Mouse (Mus musculus) MEL (cell line): ENCODE results near the gene Duox1. TPM values are rescaled to one million over a fixed set of nuclear protein-coding genes. Genes with fewer than 3 reads are reported as not detected.

Source experiments
- DNase-seq: peaks from one replicate; pipeline ENCODE4 v3.0.0; 2011; ENCODE audit warnings: low read depth, low spot score
- H3K27ac ChIP-seq: 2 replicates; pipeline ENCODE4 v1.5.1; 2012; ENCODE audit warnings: low read depth, mild to moderate bottlenecking, control low read depth, low read length, moderate library complexity; ENCODE audit not compliant: control insufficient read depth
- H3K27me3 ChIP-seq, 2 experiments: fragments of 150-350 bp in 1 of 2; sonication (generic) in 1 of 2; 2 replicates each; pipeline ENCODE4 v1.6.1; 2012; ENCODE audit warnings: low read length in 2 of 2, mild to moderate bottlenecking in 2 of 2, improper control_type of control experiment in 1 of 2, moderate library complexity in 1 of 2; ENCODE audit not compliant: insufficient read depth in 2 of 2, control insufficient read depth in 1 of 2
- H3K36me3 ChIP-seq, 2 experiments: 2 replicates each; pipeline ENCODE4 v1.6.1; 2012 to 2014; ENCODE audit warnings: low read length in 2 of 2, improper control_type of control experiment in 1 of 2, inconsistent platforms in 1 of 2, mild to moderate bottlenecking in 1 of 2; ENCODE audit not compliant: insufficient read depth in 2 of 2, control insufficient read depth in 1 of 2
- H3K4me1 ChIP-seq, 2 experiments: fragments of 150-350 bp in 1 of 2; sonication (generic) in 1 of 2; 2 replicates each; pipeline ENCODE4 v1.6.1; 2012; ENCODE audit warnings: low read length in 2 of 2, improper control_type of control experiment in 1 of 2, mild to moderate bottlenecking in 1 of 2; ENCODE audit not compliant: insufficient read depth in 2 of 2, control insufficient read depth in 1 of 2
- H3K4me3 ChIP-seq, 2 experiments: fragments of 150-350 bp in 1 of 2; sonication (generic) in 1 of 2; 2 replicates each; pipeline ENCODE4 v1.5.1; 2012; ENCODE audit warnings: low read depth in 2 of 2, low read length in 2 of 2, mild to moderate bottlenecking in 2 of 2, moderate library complexity in 2 of 2, control low read depth in 1 of 2, improper control_type of control experiment in 1 of 2; ENCODE audit not compliant: control insufficient read depth in 1 of 2, insufficient read depth in 1 of 2
- H3K79me2 ChIP-seq: 2 replicates; pipeline ENCODE4 v1.6.1; 2012; ENCODE audit warnings: mild to moderate bottlenecking, low read length, moderate library complexity; ENCODE audit not compliant: control insufficient read depth, poor library complexity, insufficient read depth
- H3K9ac ChIP-seq: 2 replicates; pipeline ENCODE4 v1.6.1; 2012; ENCODE audit warnings: low read depth, mild to moderate bottlenecking, control low read depth, low read length, moderate library complexity; ENCODE audit not compliant: control insufficient read depth, poor library complexity, severe bottlenecking
- H3K9me3 ChIP-seq: fragments of 150-350 bp; sonication (generic); replicated peaks from 2 replicates; pipeline ENCODE4 v1.6.1; 2012; ENCODE audit warnings: mild to moderate bottlenecking, low read length, improper control_type of control experiment, moderate library complexity; ENCODE audit not compliant: insufficient read depth
- BHLHE40 ChIP-seq: IDR thresholded peaks from 2 replicates; pipeline ENCODE4 v1.6.1; 2012; ENCODE audit warnings: low read depth, mild to moderate bottlenecking, inconsistent platforms, low read length, improper control_type of control experiment, borderline replicate concordance
- CHD1 ChIP-seq: IDR thresholded peaks from 2 replicates; pipeline ENCODE4 v1.6.1; 2012; ENCODE audit warnings: low read depth, mild to moderate bottlenecking, inconsistent platforms, low read length, improper control_type of control experiment
- CTCF ChIP-seq, 3 experiments: IDR thresholded peaks in 2 of 3; conservative IDR thresholded peaks in 1 of 3; 2 replicates each; pipeline ENCODE4 v1.5.1; 2011 to 2012; ENCODE audit warnings: low read length in 3 of 3, low read depth in 2 of 3, mild to moderate bottlenecking in 2 of 3, improper control_type of control experiment in 1 of 3, inconsistent platforms in 1 of 3, mixed read lengths in 1 of 3, moderate library complexity in 1 of 3; ENCODE audit not compliant: control insufficient read depth in 1 of 3, insufficient read depth in 1 of 3, poor library complexity in 1 of 3, severe bottlenecking in 1 of 3
- MAFK ChIP-seq: IDR thresholded peaks from 2 replicates; pipeline ENCODE4 v1.6.1; 2011; ENCODE audit warnings: low read depth, mild to moderate bottlenecking, low read length, improper control_type of control experiment, borderline replicate concordance
- MEF2A ChIP-seq: IDR thresholded peaks from 2 replicates; pipeline ENCODE4 v1.6.1; 2014; ENCODE audit warnings: low read depth, mild to moderate bottlenecking, inconsistent platforms, low read length, improper control_type of control experiment; ENCODE audit not compliant: poor library complexity, insufficient replicate concordance, severe bottlenecking; ENCODE audit errors: extremely low read depth
- MYC ChIP-seq: IDR thresholded peaks from 2 replicates; pipeline ENCODE4 v1.6.1; 2011; ENCODE audit warnings: low read depth, mild to moderate bottlenecking, low read length, improper control_type of control experiment, moderate library complexity
- SMC3 ChIP-seq: IDR thresholded peaks from 2 replicates; pipeline ENCODE4 v1.6.1; 2011; ENCODE audit warnings: low read depth, low read length, improper control_type of control experiment
- TCF12 ChIP-seq: IDR thresholded peaks from 2 replicates; pipeline ENCODE4 v1.6.1; 2014; ENCODE audit warnings: low read depth, mild to moderate bottlenecking, inconsistent platforms, low read length, improper control_type of control experiment, moderate library complexity
- polyA plus RNA-seq, 2 experiments: library from polyadenylated mRNA; stranded (reverse) in 1 of 2; unstranded in 1 of 2; fragments of >175 nt in 1 of 2; fragments of >200 nt in 1 of 2; gene quantifications; 2 replicates each; pipeline versions ENCODE4 v1.2.1 to v1.2.4; 2012; ENCODE audit warnings: low replicate concordance in 2 of 2, low read depth in 1 of 2; ENCODE audit not compliant: insufficient read length in 2 of 2, insufficient read depth in 1 of 2, missing spikeins in 1 of 2
- total RNA-seq: library from RNA; depleted of rRNA; stranded (reverse); fragments of 300-350 nt; gene quantifications from 2 replicates; pipeline ENCODE4 v1.2.3, GENCODE M21; 2012

Gene Duox1
- total and polyA plus RNA-seq, 3 experiments = 0.01 TPM; not detected in 2

DNA sequence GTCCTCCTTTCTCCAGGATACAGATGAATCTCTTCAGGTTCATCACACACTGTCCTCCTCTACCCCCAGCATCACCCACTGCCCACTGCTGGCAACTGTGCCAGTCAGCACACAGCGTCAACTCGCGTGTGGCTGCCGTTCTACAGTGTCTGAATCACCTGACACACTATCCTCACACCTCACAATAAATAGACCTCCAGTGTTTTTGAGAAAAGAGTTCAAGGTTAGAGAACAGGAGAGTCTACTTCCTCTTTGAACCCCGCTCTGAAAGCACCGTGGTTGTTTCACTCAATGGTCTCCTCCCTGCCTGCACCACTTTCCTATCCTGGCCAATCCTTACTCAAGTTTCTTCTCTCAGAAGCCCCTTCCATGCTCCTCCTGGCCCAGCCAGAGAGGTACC is 45.7 kb downstream of the Duox1 start:
- H3K9me3 ChIP-seq = no peaks in the 10 kb centered on the region
- H3K4me3 ChIP-seq = no peak overlapping the region
- H3K9ac ChIP-seq = no peak overlapping the region
- no peak overlapping the region for H3K27ac ChIP-seq
- no peaks in the 10 kb centered on the region for H3K79me2 ChIP-seq
- DNase-seq = peak; percentile 17
- TF ChIP-seq CHD1 (no peak), BHLHE40 (no peak), MEF2A (no peak), MAFK (no peak), SMC3 (no peak)
- no peaks in the 10 kb centered on the region for H3K27me3 ChIP-seq
- peaks cover 0 to 16% of the 10 kb centered on the region in 2 experiments; a peak in 2 of 4 replicates for H3K36me3 ChIP-seq
- H3K4me1 ChIP-seq = peaks cover 7 to 18% of the 10 kb centered on the region in 2 experiments

- no peaks in the 10 kb centered on the region for H3K27me3 ChIP-seq
- H3K9me3 ChIP-seq = no peaks in the 10 kb centered on the region
- no peak overlapping the region for H3K27ac ChIP-seq
- no peak overlapping the region for H3K4me3 ChIP-seq
- TF ChIP-seq MYC (no peak), TCF12 (no peak)
- peaks cover 0 to 16% of the 10 kb centered on the region in 2 experiments; a peak in 2 of 4 replicates for H3K36me3 ChIP-seq
- no peak overlapping the region for H3K9ac ChIP-seq
- no peaks in the 10 kb centered on the region for H3K79me2 ChIP-seq
- H3K4me1 ChIP-seq = peaks cover 7 to 18% of the 10 kb centered on the region in 2 experiments
- no peak for DNase-seq
Observed at GRCm38 (mm10) chr2:122361868-122362621, 46.6 kb downstream of the Duox1 start.

GRCm38 (mm10) chr2:122362622-122363523 is 47.4 kb downstream of the Duox1 start:
- Histone ChIP-seq H3K27me3 (no peaks in the 10 kb centered on the region), H3K36me3 (peaks cover 0 to 16% of the 10 kb centered on the region in 2 experiments; a peak in 2 of 4 replicates), H3K27ac (no peak overlapping the region), H3K4me3 (no peak overlapping the region), H3K79me2 (no peaks in the 10 kb centered on the region), H3K9ac (no peak overlapping the region), H3K9me3 (no peaks in the 10 kb centered on the region)
- no peak for DNase-seq
- TF ChIP-seq CTCF (IDR thresholded peaks at IDR 0.05 in 2 of 3, conservative IDR thresholded peaks at IDR 0.05 in 1 of 3; ENCODE audit: control insufficient read depth in 1 of 3, insufficient read depth in 1 of 3, low read depth in 2 of 3, low read length in 3 of 3, poor library complexity in 1 of 3, severe bottlenecking in 1 of 3) (peak; percentile 18 to 44 (median 39)), MAFK (no peak)
- TF ChIP-seq, all 39 proteins: peak for 1
- H3K4me1 ChIP-seq = peaks cover 7 to 18% of the 10 kb centered on the region in 2 experiments
